ENCODE assay signal across 10 mouse cellular contexts in genomic region chr9:41697611-41698467, GRCm38 (mm10).
DNase-seq lines count a peak whose midpoint lies in the region.
"Had no signal": no experiment of that assay in that cellular context is flagged by ENCODE, and none has a peak within 500 bp of the region (broad histone marks: within the 10 kb centered on the region; RNA-seq: fewer than 3 reads in every experiment).

No protein-coding gene starts in this region.

- H3K4me1 ChIP-seq in forebrain, embryonic 10.5 days, result peaks cover 54% of the 10 kb centered on the region

- H3K4me3 ChIP-seq in forebrain, embryonic 10.5 days, result no peak overlapping the region; the same call in 1 of the 2 replicates
- H3K4me3 ChIP-seq: lung, embryonic 15.5 days had no signal

- no peaks in the 10 kb centered on the region for H3K27me3 ChIP-seq in forebrain, embryonic 10.5 days (ENCODE audit: poor library complexity, severe bottlenecking)
- H3K27me3 ChIP-seq: CH12.LX had no signal

- DNase-seq in Muller cell, postnatal 12 days (ENCODE audit: inconsistent ontology term), result peak; percentile 36
- peak; percentile 67 for DNase-seq in forebrain, embryonic 10.5 days (ENCODE audit: extremely low spot score, low spot score)
- DNase-seq in layer of hippocampus, adult 9-11 months, result peak; percentile 74
- peak; percentile 36 for DNase-seq in lung, postnatal 25 days (ENCODE audit: low spot score)
- peak; percentile 49 for DNase-seq in right cerebral cortex, postnatal 4 days
- no peak for DNase-seq in heart, postnatal 10 days
- no peak for DNase-seq in thymus, postnatal 14 days
- no peak for DNase-seq in kidney, adult 11 months

- H3K27ac ChIP-seq in forebrain, embryonic 10.5 days, result peak overlapping the region; percentile 83
- H3K27ac ChIP-seq: lung, embryonic 15.5 days had no signal

- 30% methylated on average over 24 of the region's 24 CpGs for WGBS in forebrain, embryonic 10.5 days

- intact Hi-C loops in heart, postnatal 10 days (cut with DNase I), result no loop called here

- H3K36me3 ChIP-seq in forebrain, embryonic 10.5 days (replicated peaks), result no peaks in the 10 kb centered on the region
- H3K36me3 ChIP-seq: lung, embryonic 15.5 days had no signal

- H3K9me3 ChIP-seq in forebrain, embryonic 10.5 days, result no peaks in the 10 kb centered on the region
- H3K9me3 ChIP-seq: lung, embryonic 15.5 days had no signal

Comparison
In these comparisons a context has a peak if more than half of its experiments do, and no peak if none do; other contexts are left out.
1. DNase-seq: peak in Muller cell, postnatal 12 days (single experiment), forebrain, embryonic 10.5 days (single experiment), layer of hippocampus, adult 9-11 months (single experiment), lung, postnatal 25 days (single experiment) and right cerebral cortex, postnatal 4 days (single experiment); none in heart, postnatal 10 days (0 of 2), thymus, postnatal 14 days (single experiment) and kidney, adult 11 months (single experiment).